Mouse (Mus musculus) liver, embryonic 15.5 days (tissue): ENCODE data around the gene Ilf3. TPM values are rescaled to one million over a fixed set of nuclear protein-coding genes. Genes with fewer than 3 reads are reported as not detected.

Source experiments
- ATAC-seq: fragments of 200-750 bp; cut with Nextera tagmentation; 2 replicates; pipeline ENCODE4 v1.8.0; 2017; ENCODE audit warnings: moderate number of reproducible peaks, mild to moderate bottlenecking, moderate library complexity; ENCODE audit not compliant: insufficient read depth
- H3K27ac ChIP-seq: fragments of 300-500 bp; sonication (generic); replicated peaks from 2 replicates; pipeline ENCODE4 v1.5.1; 2015; ENCODE audit warnings: mild to moderate bottlenecking, inconsistent platforms
- H3K27me3 ChIP-seq: fragments of 300-500 bp; sonication (generic); 2 replicates; pipeline ENCODE4 v1.6.1; 2015; ENCODE audit warnings: mild to moderate bottlenecking, inconsistent platforms
- H3K36me3 ChIP-seq: fragments of 300-500 bp; sonication (generic); replicated peaks from 2 replicates; pipeline ENCODE4 v1.6.1; 2015; ENCODE audit warnings: moderate library complexity, mild to moderate bottlenecking, inconsistent platforms
- H3K4me1 ChIP-seq: fragments of 300-500 bp; sonication (generic); replicated peaks from 2 replicates; pipeline ENCODE4 v1.6.1; 2015; ENCODE audit warnings: inconsistent platforms
- H3K4me2 ChIP-seq: fragments of 300-500 bp; sonication (generic); 2 replicates; pipeline ENCODE4 v1.6.1; 2015; ENCODE audit warnings: moderate library complexity, mild to moderate bottlenecking, inconsistent platforms
- H3K4me3 ChIP-seq: fragments of 300-500 bp; sonication (generic); replicated peaks from 2 replicates; pipeline ENCODE4 v1.5.1; 2015; ENCODE audit warnings: mild to moderate bottlenecking, inconsistent platforms
- H3K9ac ChIP-seq: fragments of 300-500 bp; sonication (generic); 2 replicates; pipeline ENCODE4 v1.6.1; 2015; ENCODE audit warnings: moderate library complexity, mild to moderate bottlenecking, inconsistent platforms
- H3K9me3 ChIP-seq: fragments of 300-500 bp; sonication (generic); replicated peaks from 2 replicates; pipeline ENCODE4 v1.6.1; 2016; ENCODE audit warnings: inconsistent platforms
- WGBS: fragments of 180-500 bp; shearing (Covaris S2); methylation state at CpG from one replicate; pipeline ENCODE4 v1.1.7; 2015; ENCODE audit warnings: mixed read lengths; ENCODE audit not compliant: insufficient replicate concordance; 5-methylcytosine and 5-hydroxymethylcytosine counted together
- polyA plus RNA-seq: library from polyadenylated mRNA; unstranded; fragments of >200 nt; fragmentation: Nextera tagmentation; extraction: Ambion mirVana; gene quantifications from 2 replicates; pipeline ENCODE4 v1.2.1, GENCODE M21; 2015

The Ilf3 gene
- polyA plus RNA-seq, 1 experiment from 2014 or later = 38.8 TPM

DNA sequence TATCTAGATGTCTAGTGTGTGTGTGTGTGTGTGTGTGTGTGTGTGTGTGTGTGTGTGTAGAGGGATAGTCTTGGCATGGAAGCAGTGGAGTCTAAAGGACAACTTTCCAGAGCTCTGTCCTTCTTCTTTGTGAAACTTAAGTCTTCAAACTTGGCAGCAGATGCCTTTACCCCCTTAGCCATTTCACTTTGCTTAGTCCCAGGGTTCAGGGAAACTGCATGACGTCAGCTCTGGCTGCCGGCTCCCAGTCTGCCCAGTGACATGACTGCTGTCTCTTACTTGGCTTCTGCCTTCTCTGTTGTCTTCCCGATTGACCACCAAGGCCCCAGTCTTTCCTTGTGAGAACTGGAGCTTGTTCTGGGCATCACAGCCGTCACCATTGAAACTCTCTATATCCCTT lies 86.9 kb downstream of the Ilf3 start:
- Histone ChIP-seq H3K9me3 (no peaks in the 10 kb centered on the region), H3K27ac (no peak overlapping the region), H3K36me3 (peaks cover 19% of the 10 kb centered on the region), H3K27me3 (no peaks in the 10 kb centered on the region), H3K9ac (no peak overlapping the region), H3K4me2 (no peak overlapping the region), H3K4me3 (no peak overlapping the region), H3K4me1 (peaks cover 59% of the 10 kb centered on the region)
- ATAC-seq = no peak
- 72% methylated on average over 4 of the region's 4 CpGs for WGBS

Other genes starting within 250 kb of the Ilf3 start
- gene Tyk2, start 236.6 kb upstream of the Ilf3 start, polyA plus RNA-seq = 7.4 and 8.8 TPM in 2 replicates
- gene Cdc37, start 217.9 kb upstream of the Ilf3 start, polyA plus RNA-seq = 115 and 122 TPM in 2 replicates
- gene Pde4a, start 202.2 kb upstream of the Ilf3 start, polyA plus RNA-seq = 1.7 and 1.8 TPM in 2 replicates
- 27.9 and 30.5 TPM in 2 replicates for gene Keap1, start 128.5 kb upstream of the Ilf3 start, polyA plus RNA-seq
- gene S1pr5, start 119.4 kb upstream of the Ilf3 start, polyA plus RNA-seq = 0.06 and 0.07 TPM in 2 replicates
- 97.2 and 118 TPM in 2 replicates for gene Atg4d, start 102.6 kb upstream of the Ilf3 start, polyA plus RNA-seq
- 6.0 and 6.7 TPM in 2 replicates for gene Kri1, start 79.9 kb upstream of the Ilf3 start, polyA plus RNA-seq
- 129 and 144 TPM in 2 replicates for gene Cdkn2d, start 76.5 kb upstream of the Ilf3 start, polyA plus RNA-seq
- 0.28 and 0.68 TPM in 2 replicates for gene Ap1m2, start 55.5 kb upstream of the Ilf3 start, polyA plus RNA-seq
- 16.7 and 17.6 TPM in 2 replicates for gene Slc44a2, start 47.2 kb upstream of the Ilf3 start, polyA plus RNA-seq
- 17.4 and 20.0 TPM in 2 replicates for gene Qtrt1, start 44.0 kb downstream of the Ilf3 start, polyA plus RNA-seq
- 52.9 and 58.5 TPM in 2 replicates for gene Dnm2, start 57.0 kb downstream of the Ilf3 start, polyA plus RNA-seq
- 31.5 and 33.6 TPM in 2 replicates for gene Tmed1, start 142.4 kb downstream of the Ilf3 start, polyA plus RNA-seq
- gene AB124611, start 158.3 kb downstream of the Ilf3 start, polyA plus RNA-seq = 9.5 and 10.5 TPM in 2 replicates
- gene Carm1, start 179.0 kb downstream of the Ilf3 start, polyA plus RNA-seq = 18.2 and 23.1 TPM in 2 replicates
- gene Timm29, start 224.9 kb downstream of the Ilf3 start, polyA plus RNA-seq = 18.4 and 18.9 TPM in 2 replicates
- 10.9 and 12.7 TPM in 2 replicates for gene Yipf2, start 225.0 kb downstream of the Ilf3 start, polyA plus RNA-seq
- gene Smarca4, start 248.3 kb downstream of the Ilf3 start, polyA plus RNA-seq = 22.5 and 24.5 TPM in 2 replicates